Mouse (Mus musculus): ENCODE data around the gene Gm28044.
"Not testable (repeated sequence)": the region's sequence is repeated elsewhere in the genome, so short reads cannot be mapped to it uniquely, and the experiment has no call there.

GRCm38 (mm10) chr13:67375050-67375911 is 14.9 kb upstream of the Gm28044 start, which contains the start of the genes Gm28041 and Zfp456:
- not testable (repeated sequence) for TF ChIP-seq CTCF (IDR thresholded peaks at IDR 0.05; ENCODE audit: insufficient read depth, low read length); POLR2A (IDR thresholded peaks at IDR 0.05; ENCODE audit: borderline replicate concordance, extremely low read depth, low read depth, low read length)

Measured in lung, adult 2 months (tissue).